Mouse (Mus musculus) hindbrain, embryonic 11.5 days (tissue): ENCODE measurements at regions not wholly inside any gene's neighbourhood (a gene's known extent, or its start where the extent isn't known, plus 50 kb on each side); places are given as distances from the start of the nearest gene placed in this dataset.
A peak's percentile ranks its signal among the peaks of the same experiment; 100 is the strongest.

ENCODE experiments used
- ATAC-seq: fragments of 200-750 bp; cut with Nextera tagmentation; 2 replicates; pipeline ENCODE4 v1.8.0; 2017; ENCODE audit warnings: mild to moderate bottlenecking, moderate TSS enrichment, moderate library complexity; ENCODE audit not compliant: low FRiP score
- DNase-seq: peaks from one replicate; pipeline ENCODE4 v3.0.0-alpha.2; 2015; ENCODE audit warnings: low spot score
- H3K27ac ChIP-seq: fragments of 300-500 bp; sonication (generic); 2 replicates; pipeline ENCODE4 v1.5.1; 2014; ENCODE audit warnings: mild to moderate bottlenecking, low read depth, low read length
- H3K27me3 ChIP-seq: fragments of 300-500 bp; sonication (generic); 2 replicates; pipeline ENCODE4 v1.6.1; 2014; ENCODE audit warnings: mild to moderate bottlenecking, low read length, moderate library complexity, mixed read lengths; ENCODE audit not compliant: control insufficient read depth, insufficient read depth
- H3K36me3 ChIP-seq: fragments of 300-500 bp; sonication (generic); 2 replicates; pipeline ENCODE4 v1.6.1; 2014; ENCODE audit warnings: mild to moderate bottlenecking, low read length, moderate library complexity, mixed read lengths; ENCODE audit not compliant: control insufficient read depth, insufficient read depth
- H3K4me1 ChIP-seq: fragments of 300-500 bp; sonication (generic); replicated peaks from 2 replicates; pipeline ENCODE4 v1.6.1; 2014; ENCODE audit warnings: low read length, mixed read lengths; ENCODE audit not compliant: control insufficient read depth, insufficient read depth
- H3K4me2 ChIP-seq: fragments of 300-500 bp; sonication (generic); replicated peaks from 2 replicates; pipeline ENCODE4 v1.6.1; 2014; ENCODE audit warnings: mild to moderate bottlenecking, low read depth, low read length
- H3K4me3 ChIP-seq: fragments of 300-500 bp; sonication (generic); 2 replicates; pipeline ENCODE4 v1.5.1; 2014; ENCODE audit warnings: low read depth, low read length
- H3K9ac ChIP-seq: fragments of 300-500 bp; sonication (generic); 2 replicates; pipeline ENCODE4 v1.6.1; 2014; ENCODE audit warnings: low read depth, low read length
- H3K9me3 ChIP-seq: fragments of 300-500 bp; sonication (generic); 2 replicates; pipeline ENCODE4 v1.6.1; 2016; ENCODE audit warnings: low read length; ENCODE audit not compliant: control insufficient read depth
- WGBS: fragments of 180-500 bp; shearing (Covaris S2); extraction: QIAGEN DNeasy Blood & Tissue Kit; methylation state at CpG from one replicate; pipeline ENCODE4 v1.1.7; 2014; 5-methylcytosine and 5-hydroxymethylcytosine counted together

DNA sequence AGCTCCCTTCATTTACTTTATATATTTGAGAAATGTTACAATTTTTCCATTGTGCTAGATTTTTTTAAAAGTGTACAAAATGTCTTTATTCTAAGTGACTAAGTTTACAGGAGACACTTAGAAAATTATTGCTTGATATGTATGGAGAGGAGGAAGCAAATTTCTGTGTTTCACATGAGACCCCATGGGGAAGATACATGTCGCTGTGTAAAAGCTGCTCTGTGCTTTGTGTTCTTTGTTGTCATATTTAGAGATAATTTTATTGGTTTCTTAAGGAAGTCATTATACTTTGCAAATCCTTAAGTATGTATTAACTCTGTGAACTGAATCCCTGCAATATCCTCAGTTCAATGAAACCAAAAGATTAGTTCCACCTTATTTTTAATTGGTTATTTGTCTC, 406.0 kb upstream of the 1700003H04Rik start:
- WGBS, result 22% methylated on average over 1 of the region's 1 CpGs
- Histone ChIP-seq H3K9ac (no peak overlapping the region), H3K4me1 (no peaks in the 10 kb centered on the region), H3K4me3 (no peak overlapping the region), H3K27me3 (no peaks in the 10 kb centered on the region), H3K27ac (peak overlapping the region; percentile 42; the same call in 1 of the 2 replicates), H3K36me3 (no peaks in the 10 kb centered on the region), H3K9me3 (no peaks in the 10 kb centered on the region), H3K4me2 (no peak overlapping the region)
- ATAC-seq, result peak; percentile 66
- DNase-seq, result peak; percentile 8

GRCm38 (mm10) chr3:124986515-124986914, 405.6 kb upstream of the 1700003H04Rik start:
- peak; percentile 42 for DNase-seq
- WGBS, result 28% methylated on average over 3 of the region's 3 CpGs

DNA sequence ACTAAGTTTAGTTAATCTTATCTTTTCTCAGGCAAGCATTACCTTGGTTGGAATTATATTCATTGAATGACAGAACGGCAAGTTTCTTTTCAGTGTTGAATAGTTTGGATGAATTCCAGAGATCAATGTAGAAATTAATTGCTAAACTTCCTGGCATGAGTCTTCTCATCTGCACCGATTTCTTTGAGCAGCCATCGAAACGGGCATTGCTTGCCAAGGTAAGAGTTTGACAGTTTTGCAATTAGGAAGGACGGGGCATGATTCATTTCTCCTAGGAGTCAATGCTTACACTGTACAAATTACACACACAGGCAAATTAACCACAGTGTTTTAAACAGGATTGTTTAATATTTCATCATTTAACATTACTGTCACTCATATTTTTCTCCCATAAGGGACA, 404.5 kb upstream of the 1700003H04Rik start:
- no peak for DNase-seq

More at GRCm38 (mm10) chr3:124986515-124986914, 405.6 kb upstream of the 1700003H04Rik start:
- Histone ChIP-seq H3K27me3 (no peaks in the 10 kb centered on the region), H3K9me3 (no peaks in the 10 kb centered on the region), H3K4me2 (no peak overlapping the region), H3K4me3 (no peak overlapping the region), H3K4me1 (no peaks in the 10 kb centered on the region), H3K36me3 (no peaks in the 10 kb centered on the region), H3K9ac (no peak overlapping the region), H3K27ac (no peak overlapping the region)
- peak; percentile 94 for ATAC-seq

DNA sequence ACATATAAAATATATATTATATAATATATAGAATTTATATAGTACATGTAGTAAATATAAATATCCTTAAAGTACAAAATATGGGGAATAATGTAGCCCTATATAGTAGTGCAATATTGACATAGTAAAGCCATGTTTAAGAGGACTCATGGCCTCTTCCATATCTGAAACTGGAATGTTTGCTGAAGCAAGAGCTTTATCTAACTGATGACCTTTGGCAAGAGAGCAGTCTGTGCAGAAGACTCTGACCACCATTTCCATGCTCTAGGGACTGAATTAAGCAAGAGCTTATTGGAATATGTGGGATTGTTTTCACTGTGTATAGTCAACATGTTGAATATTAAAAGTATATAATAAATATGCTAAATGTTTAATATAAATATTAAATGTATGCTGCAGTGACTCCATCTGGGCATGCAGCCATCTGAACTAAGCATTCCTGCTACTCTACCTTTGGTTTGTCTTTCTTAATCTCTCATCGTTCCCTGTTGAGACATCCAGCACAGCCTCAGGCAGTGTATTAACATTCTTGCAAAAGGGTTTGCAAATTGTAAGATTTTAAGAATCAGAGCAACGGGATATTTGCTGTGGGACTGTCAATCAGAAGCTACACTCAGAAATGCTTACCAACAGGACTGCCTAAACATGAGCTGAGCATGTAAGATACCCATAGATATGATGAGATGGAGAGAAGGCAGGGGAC, 354.4 kb upstream of the 1700003H04Rik start:
- WGBS, result 83% methylated on average over 2 of the region's 2 CpGs

More for the DNA sequence above, 404.5 kb upstream of the 1700003H04Rik start:
- H3K27me3 ChIP-seq, result no peaks in the 10 kb centered on the region
- no peak overlapping the region for H3K27ac ChIP-seq
- H3K4me2 ChIP-seq, result no peak overlapping the region
- 80% methylated on average over 5 of the region's 5 CpGs for WGBS
- no peaks in the 10 kb centered on the region for H3K36me3 ChIP-seq
- no peak overlapping the region for H3K4me3 ChIP-seq
- H3K4me1 ChIP-seq, result no peaks in the 10 kb centered on the region
- no peak for ATAC-seq
- no peaks in the 10 kb centered on the region for H3K9me3 ChIP-seq
- H3K9ac ChIP-seq, result no peak overlapping the region

GRCm38 (mm10) chr3:124932655-124933054, 351.8 kb upstream of the 1700003H04Rik start:
- Histone ChIP-seq H3K9me3 (no peaks in the 10 kb centered on the region), H3K4me3 (no peak overlapping the region), H3K9ac (no peak overlapping the region), H3K36me3 (no peaks in the 10 kb centered on the region), H3K4me2 (no peak overlapping the region), H3K4me1 (no peaks in the 10 kb centered on the region), H3K27me3 (no peaks in the 10 kb centered on the region), H3K27ac (no peak overlapping the region)
- no peak for DNase-seq
- WGBS, result 94% methylated on average over 1 of the region's 1 CpGs
- no peak for ATAC-seq

More for the DNA sequence above, 354.4 kb upstream of the 1700003H04Rik start:
- Histone ChIP-seq H3K4me2 (no peak overlapping the region), H3K9me3 (no peaks in the 10 kb centered on the region), H3K4me1 (no peaks in the 10 kb centered on the region), H3K36me3 (no peaks in the 10 kb centered on the region), H3K9ac (no peak overlapping the region), H3K4me3 (no peak overlapping the region), H3K27ac (no peak overlapping the region), H3K27me3 (no peaks in the 10 kb centered on the region)
- DNase-seq (no peak), ATAC-seq (no peak)

- Histone ChIP-seq H3K27ac (0 out of 2 replicates have a peak overlapping the region, but pooled peaks have one; percentile 43), H3K36me3 (no peaks in the 10 kb centered on the region), H3K4me3 (no peak overlapping the region), H3K4me2 (no peak overlapping the region), H3K9ac (no peak overlapping the region), H3K4me1 (no peaks in the 10 kb centered on the region), H3K27me3 (no peaks in the 10 kb centered on the region), H3K9me3 (no peaks in the 10 kb centered on the region)
- ATAC-seq (peak; percentile 92), DNase-seq (peak; percentile 39)
- 60% methylated on average over 15 of the region's 15 CpGs for WGBS
Measured at GRCm38 (mm10) chr3:124930773-124931607, 350.1 kb upstream of the 1700003H04Rik start.

GRCm38 (mm10) chr3:124908925-124909324, 328.0 kb upstream of the 1700003H04Rik start:
- Histone ChIP-seq H3K4me1 (no peaks in the 10 kb centered on the region), H3K27me3 (no peaks in the 10 kb centered on the region), H3K9ac (no peak overlapping the region), H3K9me3 (no peaks in the 10 kb centered on the region), H3K27ac (no peak overlapping the region), H3K36me3 (no peaks in the 10 kb centered on the region), H3K4me2 (no peak overlapping the region), H3K4me3 (no peak overlapping the region)
- DNase-seq, result no peak
- 82% methylated on average over 4 of the region's 4 CpGs for WGBS
- ATAC-seq, result no peak
